Mouse (Mus musculus): ENCODE results near the gene Atpaf1. TPM values are rescaled to one million over a fixed set of nuclear protein-coding genes. Genes with fewer than 3 reads are reported as not detected.
A peak's percentile ranks its signal among the peaks of the same experiment; 100 is the strongest.

The Atpaf1 gene
- polyA plus RNA-seq, 1 experiment from 2014 or later: 42.8 TPM

DNA sequence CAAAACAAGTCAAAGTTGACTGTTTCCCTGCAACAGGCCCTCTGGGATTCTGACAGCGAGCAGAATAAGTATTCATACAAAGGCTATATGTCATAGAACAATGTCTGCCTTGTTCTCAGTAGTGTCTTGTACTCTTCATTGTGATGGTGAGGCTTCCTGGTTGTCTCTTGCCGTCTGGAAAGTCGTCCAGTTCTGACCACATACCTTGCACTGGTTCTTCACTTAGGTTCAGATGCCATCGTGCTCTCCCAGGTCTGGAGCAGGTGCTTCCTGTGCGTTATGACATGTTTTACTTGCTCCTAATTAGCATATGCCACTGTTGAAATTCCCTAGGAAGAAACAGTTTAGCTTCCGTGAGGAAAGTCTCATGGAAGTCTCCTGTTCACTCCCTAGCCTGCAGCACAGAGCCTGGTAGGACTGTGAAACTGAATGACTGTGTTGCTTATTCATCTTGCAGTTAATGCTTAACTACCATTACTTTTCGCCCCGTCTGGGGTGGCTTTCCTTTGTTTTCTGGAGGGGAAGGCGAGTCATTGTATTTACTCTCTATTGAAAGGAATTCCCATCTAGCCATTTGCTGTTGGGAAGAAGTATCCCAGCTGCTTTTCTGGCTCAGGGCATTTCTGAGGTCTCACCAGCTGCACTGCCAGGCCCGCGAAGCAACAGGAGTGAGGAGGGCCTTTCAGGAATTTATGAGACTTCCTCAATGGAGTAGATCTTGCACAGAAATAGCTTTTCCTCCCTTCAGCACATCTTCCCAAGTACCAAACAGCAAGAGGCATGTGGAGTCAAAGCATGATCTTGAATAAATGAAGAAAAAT lies 16.8 kb upstream of the Atpaf1 start:
- H3K4me2 ChIP-seq: no peak overlapping the region
- no peak for ATAC-seq (replicated peaks)
- H3K4me1 ChIP-seq: no peaks in the 10 kb centered on the region
- no peaks in the 10 kb centered on the region for H3K9me3 ChIP-seq
- 65% methylated on average over 11 of the region's 11 CpGs for WGBS
- H3K27me3 ChIP-seq (replicated peaks): no peaks in the 10 kb centered on the region
- H3K4me3 ChIP-seq: no peak overlapping the region
- H3K36me3 ChIP-seq (replicated peaks): peaks cover 37% of the 10 kb centered on the region; the same call in 1 of the 2 replicates
- no peak overlapping the region for H3K9ac ChIP-seq
- no peak overlapping the region for H3K27ac ChIP-seq

DNA sequence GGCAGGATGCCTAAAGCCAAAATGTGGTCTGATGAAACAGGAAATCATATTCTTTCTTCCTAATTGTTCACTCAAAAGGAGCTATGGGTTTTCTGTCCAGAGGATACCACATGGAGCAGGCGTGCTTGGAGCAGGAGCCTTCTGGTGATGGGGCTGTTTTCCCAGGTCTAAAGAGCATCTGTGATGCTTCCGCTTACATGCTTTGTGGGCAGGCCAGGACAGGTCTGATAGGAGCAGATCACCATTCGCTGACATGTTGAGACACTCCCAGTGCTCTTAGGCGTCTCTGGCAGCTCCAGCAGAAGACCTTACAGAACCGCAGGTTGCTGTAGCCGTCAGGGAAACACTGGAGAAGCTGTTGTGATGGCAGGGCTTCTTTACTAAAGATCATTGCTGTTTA lies 9.6 kb upstream of the Atpaf1 start:
- ATAC-seq (replicated peaks): no peak
- Histone ChIP-seq H3K4me3 (no peak overlapping the region), H3K9ac (no peak overlapping the region), H3K4me2 (no peak overlapping the region), H3K4me1 (no peaks in the 10 kb centered on the region), H3K27ac (no peak overlapping the region), H3K27me3 (replicated peaks) (no peaks in the 10 kb centered on the region), H3K36me3 (replicated peaks) (peaks cover 16% of the 10 kb centered on the region), H3K9me3 (no peaks in the 10 kb centered on the region)
- 89% methylated on average over 6 of the region's 6 CpGs for WGBS

DNA sequence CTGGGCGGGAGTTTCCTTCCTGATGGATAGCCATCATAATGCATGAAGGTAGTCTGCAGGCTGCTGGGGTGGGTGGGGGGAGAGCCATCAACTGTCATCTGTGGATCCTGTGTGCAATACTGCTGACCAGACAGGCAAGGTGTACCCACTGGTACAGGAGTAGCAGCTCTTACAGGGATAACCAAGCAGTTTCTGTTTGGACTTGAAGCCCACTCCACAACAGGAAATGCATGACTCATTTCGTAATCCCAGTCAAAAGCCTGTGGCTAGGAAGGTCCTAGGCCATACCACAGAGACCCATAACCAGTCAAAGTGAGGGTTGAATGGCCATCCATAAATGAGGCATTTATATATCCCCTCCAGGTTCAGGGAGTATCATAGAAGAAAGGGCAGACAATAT lies 7.0 kb upstream of the Atpaf1 start:
- Histone ChIP-seq H3K9me3 (no peaks in the 10 kb centered on the region), H3K4me2 (no peak overlapping the region), H3K9ac (no peak overlapping the region), H3K4me1 (no peaks in the 10 kb centered on the region), H3K36me3 (replicated peaks) (peaks cover 7% of the 10 kb centered on the region), H3K4me3 (no peak overlapping the region), H3K27me3 (replicated peaks) (no peaks in the 10 kb centered on the region), H3K27ac (no peak overlapping the region)
- ATAC-seq (replicated peaks): no peak
- 97% methylated on average over 2 of the region's 2 CpGs for WGBS

DNA sequence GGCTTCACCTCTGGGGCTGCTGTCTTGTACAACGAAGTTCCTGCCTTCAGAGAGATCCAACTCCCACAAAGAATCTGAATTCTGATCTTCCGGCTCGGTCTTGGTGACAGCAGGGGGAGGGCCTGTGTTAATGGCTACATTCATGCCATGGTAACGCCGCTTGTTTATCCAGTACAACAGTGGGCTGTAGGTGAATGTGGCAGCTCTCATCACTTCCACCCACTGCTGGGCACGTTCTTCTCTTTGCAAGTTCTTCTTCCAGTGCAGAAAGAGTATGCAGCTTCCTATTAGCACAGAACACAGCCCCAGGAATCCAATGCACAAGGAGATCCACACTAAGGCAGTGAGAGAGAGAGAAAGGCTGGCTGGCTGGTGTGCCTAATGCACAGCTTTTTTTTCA lies 4.3 kb upstream of the Atpaf1 start:
- WGBS: 52% methylated on average over 6 of the region's 6 CpGs
- H3K27ac ChIP-seq: no peak overlapping the region
- H3K27me3 ChIP-seq (replicated peaks): no peaks in the 10 kb centered on the region
- H3K4me3 ChIP-seq: no peak overlapping the region
- no peaks in the 10 kb centered on the region for H3K9me3 ChIP-seq
- no peak overlapping the region for H3K9ac ChIP-seq
- no peak overlapping the region for H3K4me2 ChIP-seq
- peaks cover 7% of the 10 kb centered on the region; the same call in 1 of the 2 replicates for H3K36me3 ChIP-seq (replicated peaks)
- no peak for ATAC-seq (replicated peaks)
- H3K4me1 ChIP-seq: peaks cover 7% of the 10 kb centered on the region

DNA sequence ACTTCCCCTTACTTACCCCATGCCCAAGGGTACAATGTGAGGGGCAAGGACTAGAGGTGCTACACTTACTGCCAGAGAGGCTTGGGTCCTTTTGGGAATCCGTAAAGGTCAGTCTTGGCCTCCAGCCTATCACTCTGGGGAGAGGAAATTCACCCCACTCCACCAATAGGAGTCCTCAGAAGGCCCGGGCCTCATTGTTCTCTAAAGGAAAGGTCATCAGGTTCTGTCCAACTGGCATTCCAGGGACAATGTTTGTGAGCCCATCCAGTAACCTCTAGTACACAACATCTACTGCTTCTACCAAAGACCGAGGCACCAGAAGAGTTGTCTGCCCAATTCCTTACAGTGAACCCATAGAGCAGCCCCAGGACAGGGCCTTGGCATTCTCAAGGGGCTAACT lies 3.7 kb upstream of the Atpaf1 start, which contains the start of gene Tex38:
Gene Tex38 (minus strand): TSS at position 101 of the 400 bp plus-strand sequence.
- Histone ChIP-seq H3K9ac (no peak within 1 kb of the TSS), H3K27me3 (replicated peaks) (no peaks in the 10 kb centered on the region), H3K36me3 (replicated peaks) (peaks cover 7% of the 10 kb centered on the region; the same call in 1 of the 2 replicates), H3K4me3 (no peak within 1 kb of the TSS), H3K4me1 (peaks cover 14% of the 10 kb centered on the region), H3K4me2 (no peak within 1 kb of the TSS), H3K27ac (no peak within 1 kb of the TSS), H3K9me3 (no peaks in the 10 kb centered on the region)
- 87% methylated on average over 3 of the region's 3 CpGs for WGBS
- no peak for ATAC-seq (replicated peaks)

DNA sequence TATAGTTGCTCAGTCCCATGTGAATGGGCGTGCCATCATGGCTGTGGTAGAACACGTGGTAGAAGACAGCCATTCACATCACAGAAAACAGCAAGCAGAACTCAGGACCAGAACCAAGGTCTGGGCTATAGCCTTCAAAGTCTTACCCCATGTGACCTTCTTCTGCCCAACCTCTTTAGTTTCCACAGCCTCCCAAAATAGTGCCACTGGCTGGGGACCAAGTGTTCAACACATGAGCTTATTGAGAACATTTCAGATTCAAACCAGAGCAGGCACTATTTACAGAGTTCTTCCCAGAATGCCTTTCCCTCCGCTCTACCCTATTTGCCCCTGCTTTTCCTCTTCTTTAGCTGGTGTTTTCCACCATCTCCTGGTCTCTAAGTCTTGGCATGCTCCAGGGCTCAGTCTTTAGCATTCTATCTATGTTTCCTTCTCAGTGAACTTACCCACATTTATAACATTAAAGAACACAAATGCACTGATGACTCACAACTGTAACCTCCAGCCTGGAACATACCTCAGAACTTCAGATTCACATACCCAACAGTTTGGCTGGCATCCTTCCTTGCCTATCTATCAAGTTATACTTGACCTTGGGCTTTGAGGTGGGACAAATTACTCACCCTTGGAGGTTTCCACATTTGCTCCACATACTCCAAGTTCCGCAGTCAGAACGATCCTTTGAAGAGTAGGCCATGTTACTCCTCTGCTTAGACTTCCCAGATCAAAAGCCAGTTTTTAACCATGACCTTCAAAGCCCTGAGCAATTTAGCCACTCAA lies 2.4 kb upstream of the Atpaf1 start:
- Histone ChIP-seq H3K4me3 (no peak overlapping the region), H3K4me1 (peaks cover 19% of the 10 kb centered on the region), H3K27me3 (replicated peaks) (no peaks in the 10 kb centered on the region), H3K9me3 (no peaks in the 10 kb centered on the region), H3K27ac (no peak overlapping the region), H3K4me2 (no peak overlapping the region), H3K9ac (no peak overlapping the region), H3K36me3 (replicated peaks) (peaks cover 7% of the 10 kb centered on the region; the same call in 1 of the 2 replicates)
- 89% methylated on average over 5 of the region's 5 CpGs for WGBS
- no peak for ATAC-seq (replicated peaks)

DNA sequence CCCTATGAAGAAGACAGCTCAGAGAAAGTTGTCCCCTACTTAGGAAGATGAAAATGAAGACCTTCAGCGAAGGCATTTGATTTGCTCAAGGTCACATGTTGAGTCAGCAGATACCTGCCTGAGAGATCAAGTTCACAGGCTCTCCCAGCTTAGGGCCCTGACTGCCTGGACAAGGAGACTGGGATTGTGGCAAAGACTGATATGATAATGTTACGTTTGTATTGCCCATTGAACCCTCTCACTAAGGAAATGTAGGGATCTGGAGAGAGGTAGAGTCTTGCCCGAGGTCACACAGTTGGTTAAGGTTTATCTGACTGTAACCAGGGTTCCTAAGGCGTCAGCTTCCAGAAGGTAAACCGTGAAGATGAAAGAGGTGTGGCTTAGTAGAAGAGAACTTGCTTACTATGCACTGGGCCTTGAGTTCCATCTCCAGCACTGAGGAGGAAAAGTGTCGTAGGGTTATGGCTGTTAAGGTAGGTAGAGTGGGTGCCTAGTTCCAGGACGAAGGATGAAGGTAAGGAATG lies 961 bp downstream of the Atpaf1 start:
- Histone ChIP-seq H3K27ac (no peak overlapping the region), H3K9me3 (no peaks in the 10 kb centered on the region), H3K4me1 (peaks cover 19% of the 10 kb centered on the region), H3K4me2 (peak overlapping the region; percentile 73), H3K9ac (peak overlapping the region; percentile 86), H3K36me3 (replicated peaks) (peaks cover 9% of the 10 kb centered on the region; the same call in 1 of the 2 replicates), H3K27me3 (replicated peaks) (no peaks in the 10 kb centered on the region), H3K4me3 (peak overlapping the region; percentile 89)
- 0 out of 2 replicates have a peak, but pooled peaks have one; percentile 15 for ATAC-seq (replicated peaks)
- WGBS: 66% methylated on average over 7 of the region's 7 CpGs

DNA sequence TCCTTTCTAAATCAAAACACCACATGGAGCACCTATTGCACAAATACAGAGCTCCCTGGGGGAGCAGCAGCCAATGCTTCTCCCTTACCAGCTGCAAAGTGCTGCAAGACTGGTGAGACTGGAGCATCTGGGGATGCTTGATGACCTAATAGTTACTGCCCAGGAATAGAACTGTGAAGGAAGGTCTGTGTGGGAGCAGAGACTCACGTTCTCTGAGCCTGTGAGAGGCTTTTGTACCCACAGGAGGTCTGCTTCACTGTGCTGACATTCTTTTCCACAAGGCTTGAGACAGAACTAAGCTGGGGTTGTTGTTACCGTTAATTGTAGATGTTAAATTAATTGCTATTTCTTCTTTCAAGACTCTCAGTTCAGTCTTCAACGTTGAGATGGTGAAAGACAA lies 6.3 kb downstream of the Atpaf1 start:
- 82% methylated on average over 3 of the region's 3 CpGs for WGBS
- Histone ChIP-seq H3K9me3 (no peaks in the 10 kb centered on the region), H3K27me3 (replicated peaks) (no peaks in the 10 kb centered on the region), H3K36me3 (replicated peaks) (peaks cover 15% of the 10 kb centered on the region; the same call in 1 of the 2 replicates), H3K9ac (no peak overlapping the region), H3K4me1 (peaks cover 5% of the 10 kb centered on the region), H3K4me2 (no peak overlapping the region), H3K27ac (no peak overlapping the region), H3K4me3 (no peak overlapping the region)
- no peak for ATAC-seq (replicated peaks)

DNA sequence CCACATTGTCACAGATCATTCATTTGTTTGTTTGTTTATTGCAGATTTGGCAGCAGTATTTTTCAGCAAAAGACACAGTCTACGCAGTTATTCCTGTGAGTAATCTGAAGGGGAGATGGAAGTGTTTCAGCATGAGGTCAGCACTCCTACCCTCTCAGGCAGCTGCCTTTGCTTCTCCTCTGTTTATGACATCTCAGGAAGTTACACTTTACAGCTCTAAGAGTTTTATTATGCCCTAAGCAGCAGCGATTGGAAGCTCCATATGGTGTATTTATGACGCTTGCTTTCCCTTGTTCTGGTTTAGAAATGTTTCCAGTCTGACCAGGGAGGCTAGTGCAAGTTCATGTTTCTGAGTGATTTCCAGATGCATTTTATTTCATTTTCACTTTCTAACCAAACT lies 10.7 kb downstream of the Atpaf1 start:
- H3K9me3 ChIP-seq: no peaks in the 10 kb centered on the region
- H3K4me1 ChIP-seq: no peaks in the 10 kb centered on the region
- peaks cover 23% of the 10 kb centered on the region; the same call in 1 of the 2 replicates for H3K36me3 ChIP-seq (replicated peaks)
- no peak overlapping the region for H3K9ac ChIP-seq
- no peak overlapping the region for H3K4me3 ChIP-seq
- H3K4me2 ChIP-seq: no peak overlapping the region
- 96% methylated on average over 3 of the region's 3 CpGs for WGBS
- H3K27ac ChIP-seq: no peak overlapping the region
- H3K27me3 ChIP-seq (replicated peaks): no peaks in the 10 kb centered on the region
- ATAC-seq (replicated peaks): no peak

DNA sequence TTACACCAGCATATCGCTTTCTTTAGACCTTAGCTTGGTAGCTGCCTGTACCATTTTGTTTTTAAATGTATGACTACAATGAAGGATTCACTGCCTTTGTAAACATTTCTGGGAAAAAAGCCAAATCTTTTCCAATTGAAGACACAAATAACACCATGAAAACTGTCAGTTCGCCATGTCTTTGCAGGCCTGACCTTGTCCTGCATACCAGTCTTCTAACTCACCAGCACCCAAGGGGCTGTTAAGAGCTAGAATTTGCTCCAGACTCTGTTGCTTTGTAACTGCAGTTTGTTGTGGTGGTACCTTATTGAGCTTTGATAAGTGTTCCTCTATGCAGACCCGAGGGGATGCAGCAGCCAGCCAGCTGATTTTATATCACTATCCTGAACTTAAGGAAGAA lies 15.4 kb downstream of the Atpaf1 start:
- WGBS: 66% methylated on average over 3 of the region's 3 CpGs
- Histone ChIP-seq H3K36me3 (replicated peaks) (peaks cover 22% of the 10 kb centered on the region; the same call in 1 of the 2 replicates), H3K27ac (no peak overlapping the region), H3K27me3 (replicated peaks) (no peaks in the 10 kb centered on the region), H3K4me1 (no peaks in the 10 kb centered on the region), H3K4me2 (no peak overlapping the region), H3K9ac (no peak overlapping the region), H3K9me3 (no peaks in the 10 kb centered on the region), H3K4me3 (no peak overlapping the region)
- no peak for ATAC-seq (replicated peaks)

DNA sequence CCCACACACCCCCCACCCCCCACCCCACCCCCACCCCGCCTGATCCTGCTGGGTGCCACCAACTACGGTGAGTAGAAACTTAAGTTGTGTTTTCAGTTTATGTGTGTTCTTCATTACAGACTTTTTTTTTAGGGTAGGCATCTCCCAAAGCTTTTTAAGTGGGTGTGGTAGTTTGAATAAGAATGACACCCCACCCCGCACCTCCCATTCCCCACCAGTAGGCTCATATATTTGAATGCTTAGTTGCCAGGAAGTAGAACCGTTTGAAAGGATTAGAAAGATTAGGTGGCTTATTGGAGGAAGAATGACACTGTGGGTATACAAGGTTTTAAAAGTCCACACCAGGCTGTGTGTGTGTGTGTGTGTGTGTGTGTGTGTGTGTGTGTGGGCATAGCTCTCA lies 27.7 kb downstream of the Atpaf1 start:
- Histone ChIP-seq H3K36me3 (replicated peaks) (peaks cover 5% of the 10 kb centered on the region; the same call in 1 of the 2 replicates), H3K27ac (no peak overlapping the region), H3K9me3 (no peaks in the 10 kb centered on the region), H3K4me1 (no peaks in the 10 kb centered on the region), H3K4me3 (no peak overlapping the region), H3K9ac (no peak overlapping the region), H3K4me2 (no peak overlapping the region), H3K27me3 (replicated peaks) (no peaks in the 10 kb centered on the region)
- ATAC-seq (replicated peaks): no peak
- WGBS: 75% methylated on average over 4 of the region's 4 CpGs

DNA sequence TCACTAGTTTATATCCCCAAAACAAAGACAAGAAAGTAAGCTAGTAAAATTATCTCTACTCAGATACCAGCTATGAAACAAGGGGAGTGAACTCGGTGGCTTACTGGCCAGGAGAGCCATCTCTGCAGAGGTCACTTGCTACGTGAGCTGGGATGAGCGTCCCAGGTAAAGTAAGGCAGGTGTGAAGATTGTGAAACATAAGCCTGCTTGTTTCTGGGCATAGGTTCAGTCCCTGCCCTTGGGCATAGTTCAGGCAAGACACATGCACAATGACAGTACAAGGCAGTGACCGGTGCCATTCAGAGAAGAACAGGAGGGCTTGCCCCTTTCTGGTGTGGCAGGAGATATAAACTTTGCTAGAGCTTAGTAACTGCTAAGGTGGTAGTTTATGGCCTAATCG lies 31.0 kb downstream of the Atpaf1 start:
- Histone ChIP-seq H3K9me3 (no peaks in the 10 kb centered on the region), H3K4me3 (no peak overlapping the region), H3K27me3 (replicated peaks) (no peaks in the 10 kb centered on the region), H3K4me2 (no peak overlapping the region), H3K4me1 (no peaks in the 10 kb centered on the region), H3K27ac (no peak overlapping the region), H3K36me3 (replicated peaks) (peaks cover 5% of the 10 kb centered on the region; the same call in 1 of the 2 replicates), H3K9ac (no peak overlapping the region)
- WGBS: 95% methylated on average over 5 of the region's 5 CpGs
- ATAC-seq (replicated peaks): no peak

Data from midbrain, embryonic 15.5 days (tissue).